Mouse (Mus musculus) CH12.LX (cell line): Measurements from ENCODE around the gene Fam207a. TPM values are rescaled to one million over a fixed set of nuclear protein-coding genes. Genes with fewer than 3 reads are reported as not detected.

Experiments used
- DNase-seq: peaks from one replicate; pipeline ENCODE4 v3.0.0-alpha.2; 2013; ENCODE audit errors: extremely low read depth
- H3K27ac ChIP-seq: 2 replicates; pipeline ENCODE4 v1.5.1; 2012; ENCODE audit warnings: low read depth, mild to moderate bottlenecking, control low read depth, moderate library complexity; ENCODE audit not compliant: insufficient read depth
- H3K27me3 ChIP-seq: replicated peaks from 2 replicates; pipeline ENCODE3; 2012; ENCODE audit warnings: inconsistent platforms
- H3K36me3 ChIP-seq, 2 experiments: replicated peaks in 1 of 2; 2 replicates each; pipeline versions ENCODE3 to v1.6.1; 2012; ENCODE audit warnings: inconsistent platforms in 1 of 2, low read length in 1 of 2, mild to moderate bottlenecking in 1 of 2, mixed read lengths in 1 of 2, moderate library complexity in 1 of 2; ENCODE audit not compliant: control insufficient read depth in 1 of 2, insufficient read depth in 1 of 2
- H3K4me1 ChIP-seq, 2 experiments: 2 replicates each; pipeline ENCODE4 v1.6.1; 2012; ENCODE audit warnings: inconsistent platforms in 1 of 2, moderate library complexity in 1 of 2; ENCODE audit not compliant: insufficient read depth in 2 of 2, control insufficient read depth in 1 of 2
- H3K4me2 ChIP-seq: 2 replicates; pipeline ENCODE4 v1.6.1; 2012; ENCODE audit warnings: low read depth, mild to moderate bottlenecking, control low read depth; ENCODE audit not compliant: poor library complexity, insufficient read depth, severe bottlenecking
- H3K4me3 ChIP-seq, 3 experiments: fragments of 150-350 bp in 1 of 3; sonication (generic) in 1 of 3; replicated peaks in 1 of 3; 2 replicates each; pipeline versions ENCODE3 to v1.5.1; 2011 to 2012; ENCODE audit warnings: low read depth in 2 of 3, low read length in 2 of 3, mild to moderate bottlenecking in 2 of 3, moderate library complexity in 2 of 3, control low read depth in 1 of 3, improper control_type of control experiment in 1 of 3, inconsistent platforms in 1 of 3, mixed read lengths in 1 of 3; ENCODE audit not compliant: poor library complexity in 1 of 3
- H3K79me2 ChIP-seq: replicated peaks from 2 replicates; pipeline ENCODE4 v1.6.1; 2012; ENCODE audit warnings: mild to moderate bottlenecking, moderate library complexity; ENCODE audit not compliant: control insufficient read depth, poor library complexity, insufficient read depth, severe bottlenecking; ENCODE audit errors: extremely low read depth
- H3K9ac ChIP-seq: 2 replicates; pipeline ENCODE4 v1.6.1; 2012; ENCODE audit warnings: low read depth, mild to moderate bottlenecking, control low read depth, moderate library complexity; ENCODE audit not compliant: insufficient read depth
- H3K9me3 ChIP-seq: replicated peaks from 2 replicates; pipeline ENCODE3; 2012; ENCODE audit warnings: low read length, inconsistent platforms, mixed read lengths
- CHD1 ChIP-seq: IDR thresholded peaks from 2 replicates; pipeline ENCODE4 v1.6.1; 2012; ENCODE audit warnings: low read depth, low read length, improper control_type of control experiment, inconsistent platforms
- CTCF ChIP-seq, 2 experiments: IDR thresholded peaks in 1 of 2; conservative IDR thresholded peaks in 1 of 2; 2 replicates each; pipeline ENCODE4 v1.5.1; 2011 to 2012; ENCODE audit warnings: low read depth in 2 of 2, low read length in 2 of 2, improper control_type of control experiment in 1 of 2, inconsistent platforms in 1 of 2, mild to moderate bottlenecking in 1 of 2, moderate library complexity in 1 of 2
- E2F4 ChIP-seq: IDR thresholded peaks from 2 replicates; pipeline ENCODE4 v1.6.1; 2011; ENCODE audit warnings: low read depth, low read length, improper control_type of control experiment; ENCODE audit not compliant: insufficient replicate concordance
- ELF1 ChIP-seq: IDR thresholded peaks from 2 replicates; pipeline ENCODE4 v1.6.1; 2014; ENCODE audit warnings: low read depth, mild to moderate bottlenecking, inconsistent platforms, low read length, improper control_type of control experiment
- GABPA ChIP-seq: IDR thresholded peaks from 2 replicates; pipeline ENCODE4 v1.6.1; 2012; ENCODE audit warnings: low read depth, low read length, improper control_type of control experiment, inconsistent platforms; ENCODE audit not compliant: insufficient replicate concordance
- IRF4 ChIP-seq: IDR thresholded peaks from 2 replicates; pipeline ENCODE4 v1.6.1; 2014; ENCODE audit warnings: low read depth, mild to moderate bottlenecking, inconsistent platforms, low read length, improper control_type of control experiment
- JUN ChIP-seq: IDR thresholded peaks from 2 replicates; pipeline ENCODE4 v1.6.1; 2011; ENCODE audit warnings: low read depth, mild to moderate bottlenecking, low read length, improper control_type of control experiment, moderate library complexity; ENCODE audit not compliant: insufficient read depth
- KAT2A ChIP-seq: IDR thresholded peaks from 2 replicates; pipeline ENCODE4 v1.6.1; 2012; ENCODE audit warnings: low read length, improper control_type of control experiment, inconsistent platforms; ENCODE audit not compliant: insufficient replicate concordance
- MAFK ChIP-seq: IDR thresholded peaks from 2 replicates; pipeline ENCODE4 v1.6.1; 2011; ENCODE audit warnings: low read length, improper control_type of control experiment; ENCODE audit not compliant: insufficient replicate concordance
- MAX ChIP-seq: IDR thresholded peaks from 2 replicates; pipeline ENCODE4 v1.6.1; 2011; ENCODE audit warnings: low read length, improper control_type of control experiment
- MXI1 ChIP-seq: IDR thresholded peaks from 2 replicates; pipeline ENCODE4 v1.6.1; 2011; ENCODE audit warnings: mild to moderate bottlenecking, low read depth, low read length, improper control_type of control experiment
- MYC ChIP-seq: IDR thresholded peaks from 2 replicates; pipeline ENCODE4 v1.6.1; 2011; ENCODE audit warnings: low read depth, mild to moderate bottlenecking, improper control_type of control experiment, low read length
- NRF1 ChIP-seq: IDR thresholded peaks from 2 replicates; pipeline ENCODE4 v1.6.1; 2014; ENCODE audit warnings: low read depth, mild to moderate bottlenecking, inconsistent platforms, low read length, improper control_type of control experiment, moderate library complexity
- PAX5 ChIP-seq: IDR thresholded peaks from 2 replicates; pipeline ENCODE4 v1.6.1; 2012; ENCODE audit warnings: low read length, inconsistent platforms, mixed read lengths
- POLR2A ChIP-seq: IDR thresholded peaks from 2 replicates; pipeline ENCODE4 v1.6.1; 2011; ENCODE audit warnings: low read depth, mild to moderate bottlenecking, improper control_type of control experiment, low read length
- RAD21 ChIP-seq: IDR thresholded peaks from 2 replicates; pipeline ENCODE4 v1.6.1; 2011; ENCODE audit warnings: low read depth, mild to moderate bottlenecking, low read length, improper control_type of control experiment, moderate library complexity
- SIN3A ChIP-seq: IDR thresholded peaks from 2 replicates; pipeline ENCODE4 v1.6.1; 2012; ENCODE audit warnings: low read length, improper control_type of control experiment, inconsistent platforms
- TCF12 ChIP-seq: IDR thresholded peaks from 2 replicates; pipeline ENCODE4 v1.6.1; 2014; ENCODE audit warnings: low read depth, mild to moderate bottlenecking, inconsistent platforms, low read length, improper control_type of control experiment
- UBTF ChIP-seq: IDR thresholded peaks from 2 replicates; pipeline ENCODE4 v1.6.1; 2012; ENCODE audit warnings: low read depth, mild to moderate bottlenecking, inconsistent platforms, low read length, improper control_type of control experiment, moderate library complexity
- USF1 ChIP-seq: IDR thresholded peaks from 2 replicates; pipeline ENCODE4 v1.6.1; 2014; ENCODE audit warnings: low read depth, mild to moderate bottlenecking, inconsistent platforms, low read length, improper control_type of control experiment
- ZC3H11A ChIP-seq: IDR thresholded peaks from 2 replicates; pipeline ENCODE4 v1.6.1; 2012; ENCODE audit warnings: low read depth, mild to moderate bottlenecking, inconsistent platforms, low read length, improper control_type of control experiment
- ZKSCAN1 ChIP-seq: IDR thresholded peaks from 2 replicates; pipeline ENCODE4 v1.6.1; 2012; ENCODE audit warnings: low read depth, inconsistent platforms, low read length, improper control_type of control experiment, borderline replicate concordance
- dilution Hi-C: fragments of 300-500 bp; cut with MboI; formaldehyde crosslinking; loops from 2 replicates; pipeline ENCODE4 v1.14.3; 2020; ENCODE audit warnings: low sequenced_read_pairs; ENCODE audit not compliant: extremely low pct_unique_long_range_greater_than_20kb, extremely low pct_ligation_motif_present
- in situ Hi-C: fragments of 300-500 bp; cut with MboI; formaldehyde crosslinking; loops from 3 replicates; pipeline ENCODE4 v1.14.3; 2019; ENCODE audit warnings: low sequenced_read_pairs, low pct_ligation_motif_present, low pct_unique_long_range_greater_than_20kb, mixed read lengths
- polyA plus RNA-seq: library from polyadenylated mRNA; unstranded; fragments of >175 nt; gene quantifications from 2 replicates; pipeline ENCODE4 v1.2.1, GENCODE M21; 2012; ENCODE audit warnings: low read depth; ENCODE audit not compliant: insufficient read length
- total RNA-seq, 2 experiments: library from RNA; depleted of rRNA; stranded (reverse); fragments of 300-350 nt in 1 of 2; fragments of >200 nt in 1 of 2; gene quantifications; 2 replicates each; pipeline ENCODE4 v1.2.3; 2012 to 2014

Gene Fam207a
- total and polyA plus RNA-seq, 3 experiments, result 43.1 to 65.4 (median 46.1) TPM

DNA sequence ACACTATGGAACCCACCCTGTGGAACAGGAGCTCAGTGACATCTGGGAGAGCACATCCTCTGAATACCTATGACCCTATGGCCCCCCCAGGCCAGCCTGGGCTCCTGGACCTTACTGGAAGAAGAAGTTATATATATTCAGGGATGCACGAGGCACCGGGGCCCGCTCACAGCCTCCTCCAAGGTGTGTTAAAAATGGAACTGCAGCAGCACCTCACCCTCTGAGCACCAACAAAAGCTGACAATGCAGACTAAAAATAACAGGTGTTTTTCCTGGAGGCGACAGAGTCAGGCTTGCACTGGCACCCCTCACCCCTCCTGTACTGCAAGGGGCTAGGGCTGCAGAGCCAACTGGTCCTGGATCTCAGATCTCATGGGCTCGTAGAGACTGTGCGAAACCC lies 48.2 kb downstream of the Fam207a start:
- no peak overlapping the region for H3K4me2 ChIP-seq
- in situ Hi-C loops, result no loop called here
- no peak for DNase-seq
- H3K36me3 ChIP-seq, result no peaks in the 10 kb centered on the region
- H3K4me3 ChIP-seq, result no peak overlapping the region
- no peak overlapping the region for H3K27ac ChIP-seq
- no peak for TF ChIP-seq KAT2A
- no peak for TF ChIP-seq GABPA
- TF ChIP-seq RAD21, result no peak
- no peak for TF ChIP-seq MYC
- TF ChIP-seq ZC3H11A, result no peak
- TF ChIP-seq MXI1, result no peak
- TF ChIP-seq USF1, result no peak
- no peak for TF ChIP-seq IRF4
- no peak for TF ChIP-seq MAX
- TF ChIP-seq MAFK, result no peak
- no peak for TF ChIP-seq PAX5
- no peak for TF ChIP-seq NRF1
- TF ChIP-seq, all 38 proteins: peak for 0
- Histone ChIP-seq H3K4me1 (peaks cover 3 to 8% of the 10 kb centered on the region in 2 experiments; a peak in 3 of 4 replicates), H3K79me2 (no peaks in the 10 kb centered on the region), H3K9me3 (no peaks in the 10 kb centered on the region), H3K27me3 (no peaks in the 10 kb centered on the region), H3K9ac (no peak overlapping the region)
- dilution Hi-C loops, result no loop called here

DNA sequence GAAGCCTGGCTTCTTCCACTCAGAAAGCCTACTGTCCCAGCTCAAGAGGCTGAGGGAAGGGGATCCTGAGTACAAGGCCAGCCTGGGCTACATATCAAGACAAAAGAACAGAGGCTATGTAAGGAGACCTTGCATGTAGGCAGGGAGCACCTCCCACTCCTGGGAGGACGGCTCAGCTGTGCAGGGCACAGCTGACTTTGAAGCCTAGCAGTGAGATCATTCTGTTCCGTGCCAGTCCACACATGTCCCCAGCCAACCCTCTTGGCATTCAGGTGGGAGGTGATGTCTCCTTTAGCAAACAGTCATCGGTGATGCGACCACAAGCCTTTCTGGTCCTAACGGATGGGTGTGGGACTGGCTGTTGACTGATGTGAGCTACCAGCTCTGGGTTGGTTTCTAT lies 49.7 kb downstream of the Fam207a start:
- Histone ChIP-seq H3K79me2 (no peaks in the 10 kb centered on the region), H3K27ac (no peak overlapping the region), H3K4me2 (no peak overlapping the region), H3K27me3 (peaks cover 3% of the 10 kb centered on the region), H3K4me1 (peaks cover 3 to 8% of the 10 kb centered on the region in 2 experiments; a peak in 3 of 4 replicates), H3K9me3 (no peaks in the 10 kb centered on the region), H3K4me3 (no peak overlapping the region)
- DNase-seq, result no peak
- dilution Hi-C loops (no loop called here), in situ Hi-C loops (no loop called here)
- TF ChIP-seq IRF4, result no peak
- no peak for TF ChIP-seq USF1
- no peak for TF ChIP-seq PAX5
- no peak for TF ChIP-seq KAT2A
- no peak for TF ChIP-seq ZKSCAN1
- TF ChIP-seq UBTF, result no peak
- TF ChIP-seq E2F4, result no peak
- no peak for TF ChIP-seq SIN3A
- TF ChIP-seq JUN, result no peak
- no peak for TF ChIP-seq CHD1
- no peak for TF ChIP-seq POLR2A
- TF ChIP-seq MYC, result no peak
- no peak for TF ChIP-seq MAX
- no peak for TF ChIP-seq ZC3H11A
- TF ChIP-seq CTCF (conservative IDR thresholded peaks at IDR 0.05 in 1 of 2, IDR thresholded peaks at IDR 0.05 in 1 of 2; ENCODE audit: low read depth in 2 of 2, low read length in 2 of 2), result no peak
- no peak for TF ChIP-seq ELF1
- TF ChIP-seq TCF12, result no peak
- no peak for TF ChIP-seq MXI1
- TF ChIP-seq, all 38 proteins: peak for 0
- Histone ChIP-seq H3K9ac (no peak overlapping the region), H3K36me3 (no peaks in the 10 kb centered on the region)
